Mouse (Mus musculus): ENCODE measurements around the gene Spata31. TPM values are rescaled to one million over a fixed set of nuclear protein-coding genes. Genes with fewer than 3 reads are reported as not detected.

The Spata31 gene
- not detected for total RNA-seq (2023)

DNA sequence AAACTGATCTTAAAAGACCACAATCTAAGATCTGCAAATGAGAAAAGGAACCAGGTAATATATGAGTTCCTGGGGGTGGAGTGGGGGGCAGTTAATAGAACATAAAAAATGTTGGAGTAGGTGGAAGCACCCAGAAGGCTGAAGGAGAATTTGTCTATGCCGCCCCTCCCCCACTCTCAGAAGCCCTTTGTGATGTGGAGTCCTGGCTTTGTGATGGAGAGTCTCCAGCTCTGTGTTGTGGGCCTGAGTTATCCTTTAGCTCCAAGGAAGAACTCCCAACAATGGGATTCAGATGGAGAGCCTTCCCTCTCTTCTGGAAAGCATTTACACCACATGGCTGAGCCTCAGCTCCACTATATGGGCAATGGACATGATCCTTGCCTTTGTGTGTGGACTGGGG lies at the start of gene Spata31:
Gene Spata31, plus strand, starts transcription at position 216 of the 400 bp plus-strand sequence.

DNA sequence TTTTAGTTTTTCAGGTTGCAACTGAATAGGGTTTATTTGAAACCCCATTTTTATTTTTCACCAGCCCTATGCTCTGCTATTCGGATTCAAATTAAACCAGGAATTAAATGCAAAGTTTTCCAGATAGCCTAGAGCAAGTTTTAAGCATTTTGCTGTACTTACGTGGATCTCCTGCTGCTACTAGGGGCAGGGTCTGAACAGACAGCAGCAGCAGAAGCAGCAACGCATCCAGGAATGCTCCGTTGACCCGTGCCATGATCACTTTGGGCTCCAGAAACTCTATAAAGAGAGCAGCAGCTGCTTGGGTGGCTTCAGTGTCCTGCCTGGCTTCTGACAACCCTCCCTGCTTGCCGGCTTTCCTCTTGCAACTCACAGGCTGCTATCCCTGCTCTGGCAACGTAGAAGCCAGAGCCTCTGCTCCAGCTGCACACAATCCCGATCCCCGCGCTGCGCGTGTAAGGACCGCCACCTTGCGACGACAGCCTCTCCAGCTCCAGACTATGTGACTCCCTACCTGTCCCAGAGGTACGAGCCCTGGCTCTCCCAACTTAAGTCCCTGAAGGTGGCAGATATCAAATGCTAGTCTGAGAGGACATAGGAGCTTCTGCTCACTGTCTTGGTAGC lies 13.5 kb upstream of the Spata31 start, which contains the start of gene Cntnap3:
Gene Cntnap3, minus strand, starts transcription at position 371 of the 624 bp plus-strand sequence.

Other genes starting within 250 kb of the Spata31 start
- not detected for gene Cntnap3, start 13.5 kb upstream of the Spata31 start, total RNA-seq (2023)
- gene Spata31d1c, start 115.7 kb downstream of the Spata31 start, total RNA-seq (2023), result not detected
- gene Prss47, start 135.4 kb downstream of the Spata31 start, total RNA-seq (2023), result 1 to 10 TPM in 1 of 2 experiments, under 1 TPM in 1; 0.76 to 1.9 TPM
- 10 to 100 TPM; 41.4 to 42.8 TPM for gene Mfsd14b, start 195.6 kb downstream of the Spata31 start, total RNA-seq (2023)
- not detected for gene Olfr465-ps1, start 220.7 kb downstream of the Spata31 start, total RNA-seq (2023)
- gene Olfr466, start 232.8 kb downstream of the Spata31 start, total RNA-seq (2023), result not detected